Mouse (Mus musculus) heart, embryonic 13.5 days (tissue): Measurements from ENCODE around the gene Uaca. TPM values are rescaled to one million over a fixed set of nuclear protein-coding genes. Genes with fewer than 3 reads are reported as not detected.
"Not testable (repeated sequence)": the region's sequence is repeated elsewhere in the genome, so short reads cannot be mapped to it uniquely, and the experiment has no call there.

Experiments
- ATAC-seq: fragments of 200-750 bp; cut with Nextera tagmentation; 2 replicates; pipeline ENCODE4 v1.8.0; 2017; ENCODE audit warnings: moderate TSS enrichment; ENCODE audit not compliant: insufficient number of reproducible peaks, low FRiP score, low TSS enrichment; ENCODE audit errors: extremely low read depth
- H3K27ac ChIP-seq: fragments of 300-500 bp; sonication (generic); replicated peaks from 2 replicates; pipeline ENCODE4 v1.5.1; 2015; ENCODE audit warnings: moderate library complexity, mild to moderate bottlenecking, inconsistent platforms
- H3K27me3 ChIP-seq: fragments of 300-500 bp; sonication (generic); replicated peaks from 2 replicates; pipeline ENCODE4 v1.6.1; 2015; ENCODE audit warnings: mild to moderate bottlenecking, inconsistent platforms
- H3K36me3 ChIP-seq: fragments of 300-500 bp; sonication (generic); 2 replicates; pipeline ENCODE4 v1.6.1; 2015; ENCODE audit warnings: mild to moderate bottlenecking, inconsistent platforms
- H3K4me1 ChIP-seq: fragments of 300-500 bp; sonication (generic); 2 replicates; pipeline ENCODE4 v1.6.1; 2015; ENCODE audit warnings: inconsistent platforms
- H3K4me2 ChIP-seq: fragments of 300-500 bp; sonication (generic); 2 replicates; pipeline ENCODE4 v1.6.1; 2015; ENCODE audit warnings: inconsistent platforms, mild to moderate bottlenecking, moderate library complexity
- H3K4me3 ChIP-seq: fragments of 300-500 bp; sonication (generic); 2 replicates; pipeline ENCODE4 v1.5.1; 2015; ENCODE audit warnings: moderate library complexity, mild to moderate bottlenecking, inconsistent platforms
- H3K9ac ChIP-seq: fragments of 300-500 bp; sonication (generic); 2 replicates; pipeline ENCODE4 v1.6.1; 2015; ENCODE audit warnings: inconsistent platforms, mild to moderate bottlenecking, moderate library complexity
- H3K9me3 ChIP-seq: fragments of 300-500 bp; sonication (generic); 2 replicates; pipeline ENCODE4 v1.6.1; 2016; ENCODE audit warnings: inconsistent platforms
- WGBS: fragments of 180-500 bp; shearing (Covaris S2); methylation state at CpG from one replicate; pipeline ENCODE4 v1.1.7; 2015; ENCODE audit warnings: mixed read lengths; 5-methylcytosine and 5-hydroxymethylcytosine counted together
- polyA plus RNA-seq: library from polyadenylated mRNA; unstranded; fragments of >200 nt; fragmentation: Nextera tagmentation; extraction: Ambion mirVana; gene quantifications from 2 replicates; pipeline ENCODE4 v1.2.1, GENCODE M21; 2015

Gene Uaca
- polyA plus RNA-seq, 1 experiment from 2014 or later = 27.3 TPM

- no peak overlapping the region for H3K4me3 ChIP-seq
- H3K9ac ChIP-seq = no peak overlapping the region
- no peak for ATAC-seq
- WGBS = 73% methylated on average over 5 of the region's 5 CpGs
- 0 out of 2 replicates have a peak, but pooled peaks cover 2% of the 10 kb centered on the region for H3K36me3 ChIP-seq
- H3K9me3 ChIP-seq = no peaks in the 10 kb centered on the region
- no peak overlapping the region for H3K27ac ChIP-seq
- no peaks in the 10 kb centered on the region for H3K27me3 ChIP-seq
- H3K4me2 ChIP-seq = no peak overlapping the region
- peaks cover 23% of the 10 kb centered on the region for H3K4me1 ChIP-seq
Measured at GRCm38 (mm10) chr9:60817585-60817984, 23.2 kb downstream of the Uaca start.

GRCm38 (mm10) chr9:60818582-60818981 is 24.2 kb downstream of the Uaca start:
- 41% methylated on average over 8 of the region's 8 CpGs for WGBS
- H3K4me3 ChIP-seq, H3K4me2 ChIP-seq, H3K27ac ChIP-seq, H3K27me3 ChIP-seq, H3K9ac ChIP-seq, H3K36me3 ChIP-seq, H3K9me3 ChIP-seq, ATAC-seq: not testable (repeated sequence)
- H3K4me1 ChIP-seq = peaks cover 13% of the 10 kb centered on the region

- no peak for ATAC-seq
- Histone ChIP-seq H3K9me3 (0 out of 2 replicates have a peak, but pooled peaks cover 6% of the 10 kb centered on the region), H3K4me3 (no peak overlapping the region), H3K27me3 (no peaks in the 10 kb centered on the region), H3K4me1 (peaks cover 6% of the 10 kb centered on the region), H3K4me2 (no peak overlapping the region), H3K27ac (no peak overlapping the region), H3K36me3 (peaks cover 11% of the 10 kb centered on the region; the same call in 1 of the 2 replicates), H3K9ac (no peak overlapping the region)
- WGBS = 24% methylated on average over 1 of the region's 1 CpGs
Measured at GRCm38 (mm10) chr9:60819340-60819739, 25.0 kb downstream of the Uaca start.

GRCm38 (mm10) chr9:60821501-60821900 is 27.2 kb downstream of the Uaca start:
- 84% methylated on average over 4 of the region's 4 CpGs for WGBS
- H3K4me2 ChIP-seq = no peak overlapping the region
- peaks cover 11% of the 10 kb centered on the region; the same call in 1 of the 2 replicates for H3K36me3 ChIP-seq
- no peak overlapping the region for H3K27ac ChIP-seq
- 0 out of 2 replicates have a peak, but pooled peaks cover 6% of the 10 kb centered on the region for H3K9me3 ChIP-seq
- no peak overlapping the region for H3K9ac ChIP-seq
- no peak overlapping the region for H3K4me3 ChIP-seq
- H3K4me1 ChIP-seq = peaks cover 14% of the 10 kb centered on the region
- no peak for ATAC-seq
- H3K27me3 ChIP-seq = no peaks in the 10 kb centered on the region

- H3K9ac ChIP-seq = no peak overlapping the region
- H3K27me3 ChIP-seq = no peaks in the 10 kb centered on the region
- H3K4me1 ChIP-seq = peaks cover 21% of the 10 kb centered on the region
- peaks cover 11% of the 10 kb centered on the region; the same call in 1 of the 2 replicates for H3K36me3 ChIP-seq
- 84% methylated on average over 6 of the region's 6 CpGs for WGBS
- H3K27ac ChIP-seq = no peak overlapping the region
- ATAC-seq = no peak
- H3K4me2 ChIP-seq = no peak overlapping the region
- no peak overlapping the region for H3K4me3 ChIP-seq
- H3K9me3 ChIP-seq = 0 out of 2 replicates have a peak, but pooled peaks cover 6% of the 10 kb centered on the region
Measured at GRCm38 (mm10) chr9:60822681-60823080, 28.3 kb downstream of the Uaca start.

- H3K9ac ChIP-seq = no peak overlapping the region
- peak overlapping the region; percentile 66 for H3K27ac ChIP-seq
- peaks cover 31% of the 10 kb centered on the region for H3K4me1 ChIP-seq
- no peaks in the 10 kb centered on the region for H3K27me3 ChIP-seq
- 69% methylated on average over 7 of the region's 7 CpGs for WGBS
- H3K4me3 ChIP-seq = no peak overlapping the region
- H3K36me3 ChIP-seq = peaks cover 11% of the 10 kb centered on the region; the same call in 1 of the 2 replicates
- H3K4me2 ChIP-seq = no peak overlapping the region
- H3K9me3 ChIP-seq = 0 out of 2 replicates have a peak, but pooled peaks cover 6% of the 10 kb centered on the region
- ATAC-seq = no peak
Measured at GRCm38 (mm10) chr9:60825506-60825905, 31.2 kb downstream of the Uaca start.

GRCm38 (mm10) chr9:60826759-60827158 is 32.4 kb downstream of the Uaca start:
- H3K27ac ChIP-seq = no peak overlapping the region
- WGBS = 64% methylated on average over 7 of the region's 7 CpGs
- peaks cover 11% of the 10 kb centered on the region; the same call in 1 of the 2 replicates for H3K36me3 ChIP-seq
- peaks cover 31% of the 10 kb centered on the region for H3K4me1 ChIP-seq
- H3K4me2 ChIP-seq = no peak overlapping the region
- H3K9ac ChIP-seq = no peak overlapping the region
- H3K27me3 ChIP-seq = no peaks in the 10 kb centered on the region
- H3K9me3 ChIP-seq = 0 out of 2 replicates have a peak, but pooled peaks cover 6% of the 10 kb centered on the region
- no peak for ATAC-seq
- H3K4me3 ChIP-seq = no peak overlapping the region

- peaks cover 31% of the 10 kb centered on the region for H3K4me1 ChIP-seq
- no peak for ATAC-seq
- H3K9me3 ChIP-seq = 0 out of 2 replicates have a peak, but pooled peaks cover 6% of the 10 kb centered on the region
- H3K9ac ChIP-seq = no peak overlapping the region
- H3K27me3 ChIP-seq = no peaks in the 10 kb centered on the region
- no peak overlapping the region for H3K4me3 ChIP-seq
- H3K27ac ChIP-seq = peak overlapping the region; percentile 24; the same call in 1 of the 2 replicates
- no peak overlapping the region for H3K4me2 ChIP-seq
- whole genome bisulfite sequencing = 59% methylated on average over 2 of the region's 2 CpGs
- H3K36me3 ChIP-seq = peaks cover 7% of the 10 kb centered on the region; the same call in 1 of the 2 replicates
Measured at GRCm38 (mm10) chr9:60828196-60828595, 33.9 kb downstream of the Uaca start.

GRCm38 (mm10) chr9:60829610-60830009 is 35.3 kb downstream of the Uaca start:
- Histone ChIP-seq H3K36me3 (no peaks in the 10 kb centered on the region), H3K4me3 (no peak overlapping the region), H3K9ac (no peak overlapping the region), H3K27ac (no peak overlapping the region), H3K4me2 (no peak overlapping the region), H3K9me3 (no peaks in the 10 kb centered on the region), H3K27me3 (no peaks in the 10 kb centered on the region), H3K4me1 (peaks cover 31% of the 10 kb centered on the region)
- WGBS = 67% methylated on average over 4 of the region's 4 CpGs
- no peak for ATAC-seq

- no peak for ATAC-seq
- Histone ChIP-seq H3K27me3 (no peaks in the 10 kb centered on the region), H3K27ac (no peak overlapping the region), H3K9me3 (no peaks in the 10 kb centered on the region), H3K4me2 (no peak overlapping the region), H3K4me1 (peaks cover 31% of the 10 kb centered on the region), H3K9ac (no peak overlapping the region), H3K36me3 (no peaks in the 10 kb centered on the region), H3K4me3 (no peak overlapping the region)
- 58% methylated on average over 3 of the region's 3 CpGs for WGBS
Measured at GRCm38 (mm10) chr9:60830079-60830478, 35.7 kb downstream of the Uaca start.

GRCm38 (mm10) chr9:60832233-60832632 is 37.9 kb downstream of the Uaca start:
- Histone ChIP-seq H3K9ac (no peak overlapping the region), H3K36me3 (no peaks in the 10 kb centered on the region), H3K27me3 (no peaks in the 10 kb centered on the region), H3K4me1 (peaks cover 33% of the 10 kb centered on the region), H3K4me2 (no peak overlapping the region), H3K9me3 (no peaks in the 10 kb centered on the region), H3K4me3 (no peak overlapping the region), H3K27ac (no peak overlapping the region)
- 87% methylated on average over 8 of the region's 8 CpGs for WGBS
- ATAC-seq = no peak

GRCm38 (mm10) chr9:60836151-60836550 is 41.8 kb downstream of the Uaca start:
- ATAC-seq = no peak
- Histone ChIP-seq H3K4me3 (no peak overlapping the region), H3K9me3 (no peaks in the 10 kb centered on the region), H3K4me2 (peak overlapping the region; percentile 75; the same call in 1 of the 2 replicates), H3K27ac (peak overlapping the region; percentile 91), H3K27me3 (no peaks in the 10 kb centered on the region), H3K4me1 (peaks cover 57% of the 10 kb centered on the region), H3K36me3 (no peaks in the 10 kb centered on the region), H3K9ac (peak overlapping the region; percentile 52)
- WGBS = 50% methylated on average over 5 of the region's 5 CpGs
